Mouse (Mus musculus): ENCODE results near the gene Tnik. TPM values are rescaled to one million over a fixed set of nuclear protein-coding genes. Genes with fewer than 3 reads are reported as not detected.

The Tnik gene
- 10 to 100 TPM; 39.4 to 39.8 TPM for total RNA-seq (2021)
- long read RNA-seq, experiment 1, partial matches to known transcripts: 0 of 4 reads
- long read RNA-seq, experiment 1, other reads (novel, unspliced or antisense): 4 of 4 reads
- long read RNA-seq, experiment 2, partial matches to known transcripts: 1 of 6 reads
- long read RNA-seq, experiment 2, other reads (novel, unspliced or antisense): 5 of 6 reads

- peak; percentile 35 to 61 for DNase-seq
- intact Hi-C loops (cut with DNase I): loop anchor here (5.0 to 10.0 kb wide), 3 partner anchors 144 to 282 kb away; no protein-coding TSS in a partner anchor
Observed at GRCm38 (mm10) chr3:28263002-28263947, at the start of gene Tnik. Tnik (plus strand) TSS chr3:28263214.

GRCm38 (mm10) chr3:28214886-28215311 lies 48.1 kb upstream of the Tnik start:
- intact Hi-C loops (cut with DNase I): no loop called here
- DNase-seq: no peak

- intact Hi-C loops (cut with DNase I): no loop called here
Observed at GRCm38 (mm10) chr3:28217001-28217400, 46.0 kb upstream of the Tnik start.

GRCm38 (mm10) chr3:28219533-28219932 lies 43.5 kb upstream of the Tnik start:
- intact Hi-C loops (cut with DNase I): no loop called here
- DNase-seq: no peak

More at GRCm38 (mm10) chr3:28217001-28217400, 46.0 kb upstream of the Tnik start:
- DNase-seq: no peak

GRCm38 (mm10) chr3:28219964-28220363 lies 43.0 kb upstream of the Tnik start:
- intact Hi-C loops (cut with DNase I): no loop called here
- DNase-seq: no peak

- intact Hi-C loops (cut with DNase I): no loop called here
- DNase-seq: no peak
Observed at GRCm38 (mm10) chr3:28224437-28225356, 38.3 kb upstream of the Tnik start.

GRCm38 (mm10) chr3:28225357-28225905 lies 37.6 kb upstream of the Tnik start:
- DNase-seq: no peak
- intact Hi-C loops (cut with DNase I): no loop called here

- no peak for DNase-seq
- intact Hi-C loops (cut with DNase I): no loop called here
Observed at GRCm38 (mm10) chr3:28226181-28226580, 36.8 kb upstream of the Tnik start.

- intact Hi-C loops (cut with DNase I): no loop called here
- DNase-seq: no peak
Observed at GRCm38 (mm10) chr3:28228930-28229329, 34.1 kb upstream of the Tnik start.

- intact Hi-C loops (cut with DNase I): no loop called here
- DNase-seq: no peak
Observed at GRCm38 (mm10) chr3:28229503-28229902, 33.5 kb upstream of the Tnik start.

GRCm38 (mm10) chr3:28232885-28233284 lies 30.1 kb upstream of the Tnik start:
- DNase-seq: no peak
- intact Hi-C loops (cut with DNase I): no loop called here

- intact Hi-C loops (cut with DNase I): no loop called here
- DNase-seq: no peak
Observed at GRCm38 (mm10) chr3:28234179-28234578, 28.8 kb upstream of the Tnik start.

GRCm38 (mm10) chr3:28236689-28237088 lies 26.3 kb upstream of the Tnik start:
- intact Hi-C loops (cut with DNase I): no loop called here

GRCm38 (mm10) chr3:28238136-28238535 lies 24.9 kb upstream of the Tnik start:
- DNase-seq: no peak
- intact Hi-C loops (cut with DNase I): no loop called here

More at GRCm38 (mm10) chr3:28236689-28237088, 26.3 kb upstream of the Tnik start:
- DNase-seq: no peak

- intact Hi-C loops (cut with DNase I): no loop called here
- no peak for DNase-seq
Observed at GRCm38 (mm10) chr3:28242561-28242960, 20.5 kb upstream of the Tnik start.

- intact Hi-C loops (cut with DNase I): no loop called here
- no peak for DNase-seq
Observed at GRCm38 (mm10) chr3:28244244-28244890, 18.6 kb upstream of the Tnik start.

GRCm38 (mm10) chr3:28248255-28248957 lies 14.6 kb upstream of the Tnik start:
- intact Hi-C loops (cut with DNase I): no loop called here
- DNase-seq: no peak

- no peak for DNase-seq
Observed at GRCm38 (mm10) chr3:28255711-28256110, 7.3 kb upstream of the Tnik start.

More at GRCm38 (mm10) chr3:28255711-28256110, 7.3 kb upstream of the Tnik start:
- intact Hi-C loops (cut with DNase I): no loop called here
